Mouse (Mus musculus) neural tube, embryonic 13.5 days (tissue): ENCODE measurements around the gene Sptan1. TPM values are rescaled to one million over a fixed set of nuclear protein-coding genes. Genes with fewer than 3 reads are reported as not detected.

Experiments used
- ATAC-seq: fragments of 200-750 bp; cut with Nextera tagmentation; 2 replicates; pipeline ENCODE4 v1.8.0; 2017; ENCODE audit warnings: low read depth, mild to moderate bottlenecking, moderate TSS enrichment, moderate library complexity
- H3K27ac ChIP-seq: fragments of 300-500 bp; sonication (generic); replicated peaks from 2 replicates; pipeline ENCODE4 v1.5.1; 2015; ENCODE audit warnings: moderate library complexity, mild to moderate bottlenecking, inconsistent platforms
- H3K27me3 ChIP-seq: fragments of 300-500 bp; sonication (generic); 2 replicates; pipeline ENCODE4 v1.6.1; 2015; ENCODE audit warnings: mild to moderate bottlenecking, inconsistent platforms
- H3K36me3 ChIP-seq: fragments of 300-500 bp; sonication (generic); 2 replicates; pipeline ENCODE4 v1.6.1; 2015; ENCODE audit warnings: mild to moderate bottlenecking, inconsistent platforms
- H3K4me1 ChIP-seq: fragments of 300-500 bp; sonication (generic); replicated peaks from 2 replicates; pipeline ENCODE4 v1.6.1; 2015; ENCODE audit warnings: inconsistent platforms
- H3K4me2 ChIP-seq: fragments of 300-500 bp; sonication (generic); 2 replicates; pipeline ENCODE4 v1.6.1; 2015; ENCODE audit warnings: inconsistent platforms, mild to moderate bottlenecking, moderate library complexity
- H3K4me3 ChIP-seq: fragments of 300-500 bp; sonication (generic); 2 replicates; pipeline ENCODE4 v1.5.1; 2015; ENCODE audit warnings: mild to moderate bottlenecking, inconsistent platforms
- H3K9ac ChIP-seq: fragments of 300-500 bp; sonication (generic); 2 replicates; pipeline ENCODE4 v1.6.1; 2015; ENCODE audit warnings: moderate library complexity, mild to moderate bottlenecking, inconsistent platforms
- H3K9me3 ChIP-seq: fragments of 300-500 bp; sonication (generic); 2 replicates; pipeline ENCODE4 v1.6.1; 2016; ENCODE audit warnings: inconsistent platforms
- WGBS: fragments of 180-500 bp; shearing (Covaris S2); methylation state at CpG from one replicate; pipeline ENCODE4 v1.1.7; 2015; 5-methylcytosine and 5-hydroxymethylcytosine counted together
- polyA plus RNA-seq: library from polyadenylated mRNA; unstranded; fragments of >200 nt; fragmentation: Nextera tagmentation; extraction: Ambion mirVana; gene quantifications from 2 replicates; pipeline ENCODE4 v1.2.1, GENCODE M21; 2015

The Sptan1 gene
- polyA plus RNA-seq = 186 and 209 TPM in 2 replicates

- Histone ChIP-seq H3K27me3 (no peaks in the 10 kb centered on the region), H3K36me3 (peaks cover 25% of the 10 kb centered on the region), H3K4me3 (peak within 1 kb of the TSS; percentile 95), H3K9me3 (no peaks in the 10 kb centered on the region), H3K4me1 (peaks cover 64% of the 10 kb centered on the region), H3K4me2 (peak within 1 kb of the TSS; percentile 87), H3K27ac (peak within 1 kb of the TSS; percentile 99), H3K9ac (peak within 1 kb of the TSS; percentile 99)
- peak; percentile 99 for ATAC-seq
- WGBS = under 1% methylated on average over 82 of the region's 82 CpGs
These were observed at the start of gene Sptan1 for GRCm38 (mm10) chr2:29965250-29965843. Sptan1 (plus strand) TSS chr2:29965560.

- no peak for ATAC-seq
- H3K27me3 ChIP-seq = no peaks in the 10 kb centered on the region
- no peak overlapping the region for H3K9ac ChIP-seq
- no peak overlapping the region for H3K4me2 ChIP-seq
- no peak overlapping the region for H3K4me3 ChIP-seq
- no peak overlapping the region for H3K27ac ChIP-seq
- no peaks in the 10 kb centered on the region for H3K9me3 ChIP-seq
- 94% methylated on average over 11 of the region's 11 CpGs for WGBS
- H3K4me1 ChIP-seq = no peaks in the 10 kb centered on the region
- H3K36me3 ChIP-seq = peaks cover 84% of the 10 kb centered on the region
These were observed 47.7 kb upstream of the Sptan1 start for GRCm38 (mm10) chr2:29917621-29918020.

- no peak overlapping the region for H3K9ac ChIP-seq
- WGBS = 67% methylated on average over 11 of the region's 11 CpGs
- no peak overlapping the region for H3K4me3 ChIP-seq
- no peak for ATAC-seq
- no peaks in the 10 kb centered on the region for H3K9me3 ChIP-seq
- peak overlapping the region; percentile 25; the same call in 1 of the 2 replicates for H3K27ac ChIP-seq
- no peaks in the 10 kb centered on the region for H3K27me3 ChIP-seq
- H3K36me3 ChIP-seq = peaks cover 85% of the 10 kb centered on the region
- no peak overlapping the region for H3K4me2 ChIP-seq
- H3K4me1 ChIP-seq = no peaks in the 10 kb centered on the region
These were observed 43.3 kb upstream of the Sptan1 start for GRCm38 (mm10) chr2:29922011-29922410.

- no peak overlapping the region for H3K4me2 ChIP-seq
- no peaks in the 10 kb centered on the region for H3K4me1 ChIP-seq
- H3K36me3 ChIP-seq = peaks cover 99% of the 10 kb centered on the region
- H3K27ac ChIP-seq = no peak overlapping the region
- ATAC-seq = no peak
- no peaks in the 10 kb centered on the region for H3K27me3 ChIP-seq
- 94% methylated on average over 5 of the region's 5 CpGs for WGBS
- no peaks in the 10 kb centered on the region for H3K9me3 ChIP-seq
- no peak overlapping the region for H3K4me3 ChIP-seq
- H3K9ac ChIP-seq = no peak overlapping the region
These were observed 38.8 kb upstream of the Sptan1 start for GRCm38 (mm10) chr2:29926542-29926941.

GRCm38 (mm10) chr2:29930506-29930905, 34.9 kb upstream of the Sptan1 start:
- no peaks in the 10 kb centered on the region for H3K9me3 ChIP-seq
- peaks cover 63% of the 10 kb centered on the region for H3K36me3 ChIP-seq
- no peaks in the 10 kb centered on the region for H3K4me1 ChIP-seq
- no peak overlapping the region for H3K4me3 ChIP-seq
- no peak overlapping the region for H3K9ac ChIP-seq
- ATAC-seq = no peak
- no peaks in the 10 kb centered on the region for H3K27me3 ChIP-seq
- no peak overlapping the region for H3K27ac ChIP-seq
- H3K4me2 ChIP-seq = no peak overlapping the region
- WGBS = 88% methylated on average over 10 of the region's 10 CpGs

GRCm38 (mm10) chr2:29931194-29931593, 34.2 kb upstream of the Sptan1 start:
- Histone ChIP-seq H3K36me3 (peaks cover 56% of the 10 kb centered on the region), H3K27me3 (no peaks in the 10 kb centered on the region), H3K9ac (no peak overlapping the region), H3K9me3 (no peaks in the 10 kb centered on the region), H3K4me2 (no peak overlapping the region), H3K4me1 (peaks cover 6% of the 10 kb centered on the region), H3K27ac (no peak overlapping the region), H3K4me3 (no peak overlapping the region)
- no peak for ATAC-seq
- WGBS = 87% methylated on average over 6 of the region's 6 CpGs

- H3K4me1 ChIP-seq = peaks cover 7% of the 10 kb centered on the region
- peak within 1 kb of the TSS; percentile 70 for H3K9ac ChIP-seq
- 2% methylated on average over 44 of the region's 44 CpGs for WGBS
- H3K9me3 ChIP-seq = no peaks in the 10 kb centered on the region
- peak; percentile 97 for ATAC-seq
- peak within 1 kb of the TSS; percentile 83 for H3K27ac ChIP-seq
- no peaks in the 10 kb centered on the region for H3K27me3 ChIP-seq
- H3K36me3 ChIP-seq = peaks cover 50% of the 10 kb centered on the region
- H3K4me3 ChIP-seq = peak within 1 kb of the TSS; percentile 69
- peak within 1 kb of the TSS; percentile 77 for H3K4me2 ChIP-seq
These were observed 30.3 kb upstream of the Sptan1 start, which contains the start of gene Gle1 for GRCm38 (mm10) chr2:29934906-29935599. Gle1 (plus strand) TSS chr2:29935426.

- peaks cover 7% of the 10 kb centered on the region for H3K4me1 ChIP-seq
- WGBS = 94% methylated on average over 9 of the region's 9 CpGs
- no peak overlapping the region for H3K4me2 ChIP-seq
- H3K36me3 ChIP-seq = peaks cover 80% of the 10 kb centered on the region
- no peaks in the 10 kb centered on the region for H3K27me3 ChIP-seq
- H3K27ac ChIP-seq = no peak overlapping the region
- no peak overlapping the region for H3K4me3 ChIP-seq
- ATAC-seq = no peak
- no peak overlapping the region for H3K9ac ChIP-seq
- H3K9me3 ChIP-seq = no peaks in the 10 kb centered on the region
These were observed 25.3 kb upstream of the Sptan1 start for GRCm38 (mm10) chr2:29940073-29940472.

- no peak for ATAC-seq
- peaks cover 88% of the 10 kb centered on the region for H3K36me3 ChIP-seq
These were observed 24.5 kb upstream of the Sptan1 start for GRCm38 (mm10) chr2:29940826-29941225.

GRCm38 (mm10) chr2:29944723-29945122, 20.6 kb upstream of the Sptan1 start:
- peaks cover 96% of the 10 kb centered on the region for H3K36me3 ChIP-seq
- no peak for ATAC-seq
- H3K4me2 ChIP-seq = no peak overlapping the region
- WGBS = 71% methylated on average over 1 of the region's 1 CpGs
- no peaks in the 10 kb centered on the region for H3K9me3 ChIP-seq
- H3K27me3 ChIP-seq = no peaks in the 10 kb centered on the region
- H3K4me1 ChIP-seq = no peaks in the 10 kb centered on the region
- H3K27ac ChIP-seq = 0 out of 2 replicates have a peak overlapping the region, but pooled peaks have one; percentile 49
- H3K4me3 ChIP-seq = no peak overlapping the region
- H3K9ac ChIP-seq = no peak overlapping the region

More at GRCm38 (mm10) chr2:29940826-29941225, 24.5 kb upstream of the Sptan1 start:
- no peak overlapping the region for H3K27ac ChIP-seq
- H3K9ac ChIP-seq = no peak overlapping the region
- no peak overlapping the region for H3K4me2 ChIP-seq
- WGBS = 93% methylated on average over 7 of the region's 7 CpGs
- H3K27me3 ChIP-seq = no peaks in the 10 kb centered on the region
- no peak overlapping the region for H3K4me3 ChIP-seq
- peaks cover 5% of the 10 kb centered on the region for H3K4me1 ChIP-seq
- no peaks in the 10 kb centered on the region for H3K9me3 ChIP-seq

- WGBS = 97% methylated on average over 5 of the region's 5 CpGs
- Histone ChIP-seq H3K4me1 (no peaks in the 10 kb centered on the region), H3K4me2 (no peak overlapping the region), H3K27me3 (no peaks in the 10 kb centered on the region), H3K9ac (no peak overlapping the region), H3K27ac (no peak overlapping the region), H3K9me3 (no peaks in the 10 kb centered on the region), H3K4me3 (no peak overlapping the region), H3K36me3 (peaks cover 94% of the 10 kb centered on the region)
- ATAC-seq = no peak
These were observed 16.5 kb upstream of the Sptan1 start for GRCm38 (mm10) chr2:29948896-29949295.

GRCm38 (mm10) chr2:29961246-29961645, 4.1 kb upstream of the Sptan1 start:
- H3K27ac ChIP-seq = no peak overlapping the region
- peaks cover 25% of the 10 kb centered on the region for H3K4me1 ChIP-seq
- ATAC-seq = no peak
- H3K9ac ChIP-seq = no peak overlapping the region
- H3K9me3 ChIP-seq = no peaks in the 10 kb centered on the region
- no peaks in the 10 kb centered on the region for H3K27me3 ChIP-seq
- 99% methylated on average over 7 of the region's 7 CpGs for WGBS
- no peak overlapping the region for H3K4me3 ChIP-seq
- H3K36me3 ChIP-seq = peaks cover 42% of the 10 kb centered on the region
- H3K4me2 ChIP-seq = no peak overlapping the region
